Mouse (Mus musculus) thymus, adult 2 months (tissue): ENCODE results near the gene Recql. TPM values are rescaled to one million over a fixed set of nuclear protein-coding genes. Genes with fewer than 3 reads are reported as not detected.

ENCODE experiments used
- DNase-seq: peaks from one replicate; pipeline ENCODE4 v3.0.0; 2021
- H3K27ac ChIP-seq: fragments of 200-500 bp; 2 replicates; pipeline ENCODE4 v1.5.1; 2012; ENCODE audit warnings: low read length, control low read depth; ENCODE audit not compliant: control insufficient read depth, insufficient read depth
- H3K27me3 ChIP-seq: fragments of 200-500 bp; 2 replicates; pipeline ENCODE4 v1.6.1; 2012; ENCODE audit warnings: mild to moderate bottlenecking, low read length, moderate library complexity, mixed read lengths; ENCODE audit not compliant: control insufficient read depth, insufficient read depth
- H3K36me3 ChIP-seq: fragments of 200-500 bp; 2 replicates; pipeline ENCODE4 v1.6.1; 2012; ENCODE audit warnings: mild to moderate bottlenecking, low read length, moderate library complexity; ENCODE audit not compliant: control insufficient read depth, insufficient read depth
- H3K4me1 ChIP-seq: fragments of 200-500 bp; replicated peaks from 2 replicates; pipeline ENCODE4 v1.6.1; 2012; ENCODE audit warnings: low read length; ENCODE audit not compliant: control insufficient read depth, insufficient read depth
- H3K4me3 ChIP-seq: fragments of 200-500 bp; 2 replicates; pipeline ENCODE4 v1.5.1; 2012; ENCODE audit warnings: mild to moderate bottlenecking, low read length, control low read depth, moderate library complexity; ENCODE audit not compliant: control insufficient read depth, insufficient read depth
- CTCF ChIP-seq: fragments of 200-500 bp; IDR thresholded peaks from 2 replicates; pipeline ENCODE4 v1.5.1; 2012; ENCODE audit warnings: mild to moderate bottlenecking, control low read depth, low read length, moderate library complexity, borderline replicate concordance; ENCODE audit not compliant: control insufficient read depth, poor library complexity, insufficient read depth; ENCODE audit errors: extremely low read depth
- POLR2A ChIP-seq: fragments of 200-500 bp; IDR thresholded peaks from 2 replicates; pipeline ENCODE4 v1.6.1; 2012; ENCODE audit warnings: mild to moderate bottlenecking, low read length, control low read depth, moderate library complexity; ENCODE audit not compliant: control insufficient read depth, poor library complexity, insufficient read depth; ENCODE audit errors: extremely low read depth
- WGBS: fragments of 180-500 bp; shearing (Covaris S2); methylation state at CpG from one replicate; pipeline ENCODE4 v1.1.7; 2018; 5-methylcytosine and 5-hydroxymethylcytosine counted together
- polyA plus RNA-seq: library from polyadenylated mRNA; depleted of rRNA; stranded (reverse); fragments of >200 nt; gene quantifications from 2 replicates; pipeline ENCODE4 v1.2.3, GENCODE M21; 2012

Recql gene
- polyA plus RNA-seq, 1 experiment = 24.2 TPM

DNA sequence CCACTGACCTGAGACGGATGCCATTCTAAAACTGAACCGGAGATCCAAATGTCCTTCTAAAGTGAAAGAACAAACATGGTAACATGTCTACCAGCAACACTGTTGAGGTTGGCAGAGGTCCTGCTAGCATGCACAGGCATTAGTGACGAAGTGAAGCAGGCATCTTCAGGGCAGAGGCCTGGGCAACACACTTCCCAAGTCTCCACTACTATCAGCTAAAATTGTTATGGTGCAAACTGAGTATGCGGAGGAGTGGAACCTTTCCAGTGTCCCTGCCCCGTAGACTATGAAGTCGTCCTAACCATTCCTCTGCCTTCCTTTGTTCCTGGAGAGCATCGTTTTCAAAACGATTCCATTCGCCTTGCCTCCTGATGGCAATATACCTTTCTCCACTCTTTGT is 2.4 kb downstream of the Recql start:
- H3K4me1 ChIP-seq = no peaks in the 10 kb centered on the region
- no peak for DNase-seq
- no peaks in the 10 kb centered on the region for H3K36me3 ChIP-seq
- no peak overlapping the region for H3K4me3 ChIP-seq
- TF ChIP-seq POLR2A (no peak), CTCF (no peak)
- H3K27ac ChIP-seq = no peak overlapping the region
- whole genome bisulfite sequencing = 96% methylated on average over 9 of the region's 9 CpGs
- H3K27me3 ChIP-seq = no peaks in the 10 kb centered on the region

DNA sequence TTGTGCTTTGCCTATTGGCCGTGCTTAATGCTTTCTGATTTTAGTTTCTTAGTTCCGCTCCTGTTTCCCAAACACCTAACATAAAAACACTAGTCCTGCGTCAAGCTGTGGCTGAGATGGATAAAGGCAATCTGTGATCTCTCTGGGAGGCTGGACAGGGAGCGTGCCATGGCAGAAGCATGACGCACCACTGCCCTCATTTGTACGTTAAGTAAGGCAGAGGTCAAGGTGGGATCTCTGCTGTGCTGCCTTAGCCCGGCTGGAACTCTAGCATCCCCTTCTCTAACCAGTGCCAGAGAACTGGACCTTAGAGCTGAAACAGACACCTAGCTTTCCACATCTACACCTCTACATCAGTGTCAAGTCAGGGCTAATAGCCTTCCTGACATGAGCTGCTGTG is 5.3 kb downstream of the Recql start:
- H3K4me3 ChIP-seq = no peak overlapping the region
- no peak for DNase-seq
- peaks cover 6% of the 10 kb centered on the region for H3K36me3 ChIP-seq
- H3K27ac ChIP-seq = no peak overlapping the region
- no peaks in the 10 kb centered on the region for H3K4me1 ChIP-seq
- TF ChIP-seq CTCF (no peak), POLR2A (no peak)
- H3K27me3 ChIP-seq = no peaks in the 10 kb centered on the region
- 96% methylated on average over 7 of the region's 7 CpGs for WGBS

DNA sequence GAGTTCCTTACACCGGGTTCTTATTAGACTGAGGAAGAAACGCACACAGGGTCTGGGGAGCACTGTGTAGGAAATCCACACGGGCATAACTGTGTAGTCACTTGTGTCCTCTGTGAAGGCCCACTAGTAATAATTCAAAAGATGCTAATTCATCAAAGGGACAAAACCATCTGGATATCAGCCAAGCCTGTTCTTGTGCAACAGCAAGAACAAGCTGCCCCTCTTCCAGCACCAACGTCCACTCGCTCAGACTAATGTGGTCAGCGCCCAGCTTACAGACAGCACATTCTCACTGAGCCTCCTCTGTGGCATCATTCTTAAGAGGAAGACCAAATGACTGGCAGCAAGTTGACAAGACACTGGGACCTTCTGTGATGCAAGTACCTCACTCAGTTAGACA is 6.9 kb downstream of the Recql start:
- Histone ChIP-seq H3K27me3 (no peaks in the 10 kb centered on the region), H3K4me3 (no peak overlapping the region), H3K4me1 (no peaks in the 10 kb centered on the region), H3K27ac (no peak overlapping the region), H3K36me3 (peaks cover 18% of the 10 kb centered on the region)
- WGBS = 95% methylated on average over 6 of the region's 6 CpGs
- no peak for TF ChIP-seq POLR2A
- no peak for TF ChIP-seq CTCF
- no peak for DNase-seq

DNA sequence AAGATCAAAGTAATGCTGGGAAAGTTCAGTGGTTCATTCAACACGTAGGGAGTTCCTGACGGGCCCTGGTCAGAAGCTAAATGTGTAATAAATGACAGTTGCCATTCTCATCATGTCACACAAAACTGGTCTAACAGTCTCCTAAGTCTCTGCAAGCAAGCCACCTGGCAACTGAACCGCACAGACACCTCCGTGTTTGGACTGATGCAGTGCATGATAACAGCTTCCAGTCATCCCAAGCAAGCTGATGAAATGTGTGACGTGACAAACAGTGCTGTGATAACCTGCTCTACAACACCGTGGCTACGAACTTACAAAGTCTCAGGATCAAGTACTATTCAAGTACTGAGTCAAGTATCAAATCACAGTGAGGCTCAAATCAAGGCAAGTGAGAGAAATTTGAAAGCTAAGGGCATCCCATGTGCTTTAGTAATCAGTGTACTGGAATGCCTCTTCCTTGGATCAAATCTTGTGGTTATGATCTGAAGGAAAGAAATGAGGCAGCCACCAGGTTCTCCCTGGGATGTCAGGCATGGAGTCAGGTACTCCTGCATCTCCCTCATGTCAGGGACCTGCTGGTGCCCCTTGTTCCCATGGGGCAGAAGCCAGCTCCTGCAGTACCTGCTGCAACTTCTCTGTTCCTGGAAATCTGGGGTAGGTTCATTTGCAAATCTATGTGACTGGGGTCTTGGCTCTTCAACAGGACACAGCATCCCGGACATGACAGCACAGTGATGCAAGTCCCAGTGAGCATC is 8.1 kb downstream of the Recql start:
- Histone ChIP-seq H3K27me3 (no peaks in the 10 kb centered on the region), H3K27ac (no peak overlapping the region), H3K4me3 (no peak overlapping the region), H3K36me3 (peaks cover 23% of the 10 kb centered on the region), H3K4me1 (no peaks in the 10 kb centered on the region)
- no peak for DNase-seq
- 96% methylated on average over 8 of the region's 8 CpGs for whole genome bisulfite sequencing
- TF ChIP-seq CTCF (no peak), POLR2A (no peak)

DNA sequence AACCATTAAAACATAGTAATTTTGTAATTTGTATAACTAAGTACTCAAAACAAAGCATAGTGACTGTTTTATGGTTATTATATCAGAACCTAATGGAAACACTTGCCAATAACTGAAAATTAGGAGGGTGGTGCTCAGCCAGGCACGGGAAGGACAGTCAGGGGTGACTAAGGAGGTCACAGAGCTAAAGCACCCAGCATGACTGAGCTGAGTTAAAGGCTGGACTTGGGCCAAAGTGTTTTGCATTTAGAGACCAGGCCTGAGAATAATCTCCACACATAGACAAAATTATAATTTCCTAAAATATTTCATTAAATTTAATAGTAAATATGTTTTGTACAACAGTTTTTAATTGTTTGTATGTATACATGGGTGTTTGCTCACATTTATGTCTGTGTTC is 9.8 kb downstream of the Recql start:
- Histone ChIP-seq H3K4me3 (no peak overlapping the region), H3K36me3 (peaks cover 31% of the 10 kb centered on the region), H3K27ac (no peak overlapping the region), H3K4me1 (no peaks in the 10 kb centered on the region), H3K27me3 (no peaks in the 10 kb centered on the region)
- DNase-seq = no peak
- 74% methylated on average over 1 of the region's 1 CpGs for WGBS
- TF ChIP-seq POLR2A = no peak
- TF ChIP-seq CTCF = no peak

DNA sequence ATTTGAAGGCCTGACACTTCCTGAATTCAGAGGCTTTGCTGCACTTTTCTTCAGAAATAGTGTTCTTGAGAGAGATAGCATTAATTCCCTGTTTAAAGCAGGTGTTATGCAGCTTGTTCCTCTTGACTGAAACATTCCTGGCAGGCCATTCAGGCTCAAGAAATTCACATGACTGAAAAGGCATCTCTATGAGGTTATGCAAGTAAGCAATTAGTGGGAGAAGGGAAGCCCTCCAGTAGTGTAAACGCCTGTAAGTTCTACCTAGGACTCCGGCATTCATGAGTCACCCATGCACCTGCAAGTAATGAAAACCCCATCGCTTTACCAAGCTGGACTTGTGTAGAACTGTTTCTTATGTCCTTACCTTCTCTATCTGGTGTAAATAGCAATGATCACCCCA is 17.3 kb downstream of the Recql start:
- DNase-seq = no peak
- TF ChIP-seq POLR2A (no peak), CTCF (no peak)
- Histone ChIP-seq H3K27ac (no peak overlapping the region), H3K4me3 (no peak overlapping the region), H3K27me3 (no peaks in the 10 kb centered on the region), H3K36me3 (peaks cover 65% of the 10 kb centered on the region), H3K4me1 (no peaks in the 10 kb centered on the region)
- WGBS = 96% methylated on average over 3 of the region's 3 CpGs

DNA sequence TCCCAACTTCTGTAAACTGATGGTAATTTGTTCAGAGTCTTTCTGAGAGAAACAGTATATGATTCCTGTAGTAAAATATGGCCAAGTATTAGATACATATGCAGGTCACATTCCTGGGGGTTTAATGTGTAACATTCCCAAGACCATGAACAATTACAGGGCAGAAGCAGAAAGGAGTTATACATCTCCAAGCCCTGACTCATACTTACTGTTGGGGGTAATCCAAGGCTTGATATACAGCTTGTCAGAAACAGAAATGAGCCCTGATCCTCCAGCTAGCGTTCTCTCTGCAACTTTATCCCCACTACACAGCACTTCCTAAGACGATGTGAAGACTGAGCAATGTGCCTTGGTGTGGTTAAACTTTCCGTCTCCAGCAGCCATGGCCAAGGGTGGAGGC is 19.3 kb downstream of the Recql start:
- Histone ChIP-seq H3K4me1 (no peaks in the 10 kb centered on the region), H3K27ac (no peak overlapping the region), H3K4me3 (no peak overlapping the region), H3K36me3 (peaks cover 71% of the 10 kb centered on the region), H3K27me3 (no peaks in the 10 kb centered on the region)
- WGBS = 96% methylated on average over 3 of the region's 3 CpGs
- no peak for DNase-seq
- TF ChIP-seq POLR2A (no peak), CTCF (no peak)
